Mouse (Mus musculus) Patski (cell line): Measurements from ENCODE around the gene Comp. TPM values are rescaled to one million over a fixed set of nuclear protein-coding genes. Genes with fewer than 3 reads are reported as not detected.

ENCODE experiments used
- ATAC-seq: fragments of 100-300 bp; one replicate; pipeline ENCODE4 v1.8.0; 2021
- CTCF ChIA-PET: fragments of 350-600 bp; sonication (Branson Sonifier 250); formaldehyde crosslinking; loops from one replicate; lab custom pipeline; 2022; ENCODE audit warnings: inconsistent platforms; lab: Charles Lee
- POLR2A ChIA-PET: fragments of 350-600 bp; sonication (Branson Sonifier 250); formaldehyde crosslinking; loops from one replicate; lab custom pipeline; 2022; ENCODE audit warnings: antibody characterized with exemption, inconsistent platforms; lab: Charles Lee
- DNase-seq: peaks from one replicate; pipeline ENCODE4 v3.0.0-alpha.2; 2011; ENCODE audit warnings: low read depth, low spot score
- H3K27me3 ChIP-seq: fragments of 371-371 bp; one replicate; pipeline ENCODE4 v1.5.1; 2021
- CTCF ChIP-seq: fragments of 100-300 bp; IDR thresholded peaks from one replicate; pipeline ENCODE4 v1.5.1; 2021
- in situ Hi-C: fragments of 300-500 bp; cut with MboI; formaldehyde crosslinking; loops from 3 replicates; pipeline ENCODE4 v1.11.1; 2018; ENCODE audit warnings: low pct_unique_long_range_greater_than_20kb, mixed read lengths
- polyA plus RNA-seq: library from polyadenylated mRNA; unstranded; gene quantifications from one replicate; pipeline ENCODE4 v1.2.3, GENCODE M21; 2021

Comp gene
- polyA plus RNA-seq, 1 experiment from 2014 or later: 0.36 TPM

DNA sequence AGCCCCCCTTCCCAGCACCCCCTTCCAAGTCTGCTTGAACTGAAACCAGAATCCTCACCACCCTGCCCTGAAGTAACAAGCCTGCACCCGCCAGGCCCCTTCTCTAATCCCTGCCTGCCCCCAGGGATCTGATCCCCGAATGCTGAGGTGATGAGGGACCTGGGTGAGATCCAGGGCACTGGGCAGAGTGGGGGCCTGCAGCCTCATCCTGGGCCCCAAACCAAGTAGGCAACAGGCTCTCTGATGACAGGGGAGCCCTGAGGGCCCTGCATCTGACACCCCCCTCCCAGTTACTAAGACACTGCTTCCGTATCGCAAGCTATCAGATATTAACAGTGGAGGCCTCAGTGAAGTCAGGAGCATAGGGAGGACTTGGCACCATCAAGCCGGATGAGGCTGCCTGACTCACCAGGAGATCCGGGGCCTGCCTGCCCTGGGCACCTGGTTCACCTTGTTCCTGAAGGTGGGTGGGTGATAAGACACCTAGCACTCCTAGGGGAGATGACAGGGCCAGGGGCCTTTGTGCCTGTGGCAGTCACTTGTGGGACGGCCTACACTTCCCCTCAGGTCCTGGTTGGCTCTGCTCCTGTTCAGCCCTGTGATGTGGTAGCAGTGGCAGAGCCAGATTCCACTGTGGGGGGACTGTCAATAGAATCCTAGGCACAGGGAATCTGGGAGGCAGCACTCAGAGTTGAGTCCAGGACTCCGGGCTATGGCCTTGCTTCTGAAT lies 21.1 kb downstream of the Comp start:
- DNase-seq (no peak), ATAC-seq (no peak)
- H3K27me3 ChIP-seq: no peaks in the 10 kb centered on the region
- in situ Hi-C loops: no loop called here
- POLR2A ChIA-PET: interaction anchor here (1.0 kb wide), 1 partner anchor 66 kb away, joined by 3 read pairs; no protein-coding TSS in a partner anchor
- CTCF ChIA-PET: interaction anchor here (0.7 to 2.0 kb wide), 2 partner anchors 10 kb away, joined by 3 to 6 read pairs; no protein-coding TSS in a partner anchor
- no peak for TF ChIP-seq CTCF

DNA sequence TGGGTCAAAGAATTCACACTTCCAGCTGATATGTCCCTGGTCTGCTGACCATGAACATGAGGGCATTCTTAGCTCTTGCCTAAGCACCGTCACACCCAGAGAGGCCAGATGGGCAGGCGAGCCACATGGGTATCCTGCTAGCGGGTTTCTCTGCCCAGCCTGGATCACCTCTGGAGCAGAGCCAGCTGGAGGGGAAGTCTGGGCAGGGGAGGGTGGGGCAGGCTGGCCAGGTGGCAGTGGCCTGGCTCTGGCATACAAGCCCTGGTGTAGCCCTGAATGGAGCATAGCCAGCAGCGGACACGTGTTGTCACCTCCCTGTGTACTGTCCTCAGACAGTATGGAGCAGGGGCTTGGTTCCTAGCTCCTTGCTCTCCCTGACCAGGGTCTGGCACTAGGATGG lies 22.3 kb downstream of the Comp start:
- POLR2A ChIA-PET: interaction anchor here (1.0 kb wide), 1 partner anchor 67 kb away, joined by 3 read pairs; no protein-coding TSS in a partner anchor
- CTCF ChIA-PET: interaction anchor here (1.5 to 2.0 kb wide), 2 partner anchors 11 to 52 kb away, joined by 3 to 6 read pairs; no protein-coding TSS in a partner anchor
- H3K27me3 ChIP-seq: no peaks in the 10 kb centered on the region
- TF ChIP-seq CTCF: no peak
- DNase-seq (no peak), ATAC-seq (peak; percentile 34)
- in situ Hi-C loops: no loop called here

DNA sequence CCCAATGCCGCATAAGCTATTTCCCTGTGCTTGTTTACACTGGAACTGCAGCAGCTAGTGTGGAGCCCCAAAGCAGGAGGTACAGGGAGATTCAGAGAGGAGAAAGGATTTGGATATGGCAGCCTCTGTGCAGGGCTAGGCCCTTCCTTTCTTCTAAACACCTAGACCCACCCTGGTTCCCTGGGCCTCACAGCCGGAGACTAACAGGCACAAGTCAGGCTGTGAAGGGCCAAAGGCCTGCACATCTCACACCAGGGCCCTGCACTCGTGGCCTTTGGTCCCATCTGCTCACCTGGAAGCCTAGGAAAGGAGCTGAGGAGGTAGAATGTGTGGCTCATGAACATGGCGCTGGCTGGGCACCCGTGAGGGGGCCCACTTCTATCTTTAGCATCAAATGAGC lies 22.8 kb downstream of the Comp start:
- ChIA-PET POLR2A (interaction anchor here (0.6 kb wide), 1 partner anchor 134 kb away, joined by 4 read pairs; no protein-coding TSS in a partner anchor), CTCF (interaction anchor here (1.5 to 2.0 kb wide), 2 partner anchors 12 to 52 kb away, joined by 3 to 6 read pairs; no protein-coding TSS in a partner anchor)
- ATAC-seq (no peak), DNase-seq (no peak)
- in situ Hi-C loops: no loop called here
- no peak for TF ChIP-seq CTCF
- no peaks in the 10 kb centered on the region for H3K27me3 ChIP-seq

DNA sequence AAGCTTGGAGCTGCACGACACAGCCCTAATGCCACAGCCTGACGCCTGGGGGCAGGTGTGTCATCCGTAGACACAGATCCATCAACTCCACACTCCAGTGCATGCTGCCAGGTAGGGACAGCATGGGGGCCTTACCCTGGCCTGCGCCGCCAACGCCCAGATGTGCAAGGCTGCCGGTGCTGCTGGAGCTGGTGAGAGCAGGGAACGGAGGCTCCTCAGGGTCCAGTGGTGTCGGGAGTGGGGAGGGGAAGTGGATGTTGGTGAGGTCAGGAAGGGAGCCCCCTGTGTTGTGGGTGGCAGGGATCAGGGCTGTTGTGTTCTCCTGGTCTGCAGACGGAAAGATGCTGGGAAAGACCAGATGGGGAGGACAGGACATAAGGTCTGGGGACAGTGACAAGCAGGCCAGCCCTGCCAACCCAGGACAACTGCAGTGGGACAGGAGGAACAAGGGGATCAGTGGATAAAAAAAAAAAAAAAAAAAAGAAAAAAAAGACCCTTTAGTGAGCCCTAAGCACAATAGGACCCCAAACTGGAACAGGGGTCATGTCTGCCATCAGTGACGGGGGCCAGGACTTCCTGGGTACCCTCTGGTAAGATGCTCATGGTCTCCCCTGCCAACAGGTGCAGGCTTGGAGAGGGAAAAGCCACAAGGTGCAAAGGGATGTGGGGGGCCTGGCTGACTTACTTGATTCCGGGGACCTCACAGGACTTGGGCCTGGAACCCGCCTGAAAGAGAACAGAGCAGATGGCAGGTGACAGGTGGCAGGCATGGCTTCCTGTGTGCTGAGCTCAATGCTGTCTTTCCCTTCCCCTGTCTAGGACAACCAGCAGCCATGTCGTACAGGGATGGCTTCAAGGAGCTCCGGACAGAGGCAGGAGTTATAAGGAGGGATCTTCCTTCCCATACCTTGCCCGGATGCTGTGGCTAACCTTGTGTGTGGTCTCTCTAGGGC lies 24.5 kb downstream of the Comp start:
- CTCF ChIA-PET: interaction anchor here (1.1 kb wide), 1 partner anchor 15 kb away, joined by 3 read pairs; no protein-coding TSS in a partner anchor
- no peak for DNase-seq
- ATAC-seq: no peak
- POLR2A ChIA-PET: no interaction called here
- H3K27me3 ChIP-seq: no peaks in the 10 kb centered on the region
- no peak for TF ChIP-seq CTCF
- in situ Hi-C loops: no loop called here

DNA sequence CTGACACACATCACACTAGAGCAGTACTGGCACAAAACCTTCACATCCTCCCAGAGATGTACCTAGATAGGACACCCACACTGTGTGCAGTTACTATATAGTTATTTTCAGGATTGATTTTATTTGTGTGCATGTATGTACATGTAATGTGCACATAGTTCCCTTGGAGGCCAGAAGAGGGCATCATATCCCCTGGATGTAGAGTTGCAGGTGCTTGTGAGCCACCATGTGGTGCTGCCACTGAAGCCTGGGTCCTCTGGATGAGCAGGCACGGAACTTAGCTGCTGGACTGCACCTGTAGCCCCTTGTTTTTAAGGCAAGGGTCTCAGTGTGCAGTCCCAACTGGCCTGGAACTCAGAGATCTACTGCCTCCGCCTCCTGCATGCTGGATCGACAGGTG lies 30.9 kb downstream of the Comp start:
- ChIA-PET CTCF (interaction anchor here (0.7 to 1.0 kb wide), 2 partner anchors 10 to 15 kb away, joined by 3 read pairs; no protein-coding TSS in a partner anchor), POLR2A (interaction anchor here (0.9 to 1.1 kb wide), 2 partner anchors 22 to 148 kb away, joined by 4 to 5 read pairs; no protein-coding TSS in a partner anchor)
- DNase-seq (no peak), ATAC-seq (no peak)
- TF ChIP-seq CTCF: no peak
- H3K27me3 ChIP-seq: no peaks in the 10 kb centered on the region
- in situ Hi-C loops: no loop called here

DNA sequence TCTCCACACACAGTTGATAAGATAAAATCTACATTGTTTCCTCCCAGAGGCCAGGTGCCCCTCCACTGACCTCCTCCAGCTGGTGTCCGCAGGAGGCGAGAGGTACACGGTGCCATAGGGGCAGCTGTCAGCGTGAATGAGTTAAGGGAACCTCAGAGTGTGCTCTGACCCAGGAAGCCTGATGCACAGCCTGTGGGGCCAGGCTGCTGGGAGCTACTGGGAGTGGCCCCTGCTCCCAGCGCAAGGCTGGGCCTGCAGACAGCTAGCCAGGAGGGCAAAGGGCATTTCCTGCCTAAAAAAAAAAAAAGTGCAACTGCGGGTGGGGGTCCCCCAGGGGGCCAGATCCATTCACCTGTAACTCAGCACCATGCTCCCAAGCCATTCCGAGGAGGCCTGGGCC lies 31.8 kb downstream of the Comp start:
- DNase-seq (no peak), ATAC-seq (no peak)
- TF ChIP-seq CTCF: no peak
- H3K27me3 ChIP-seq: no peaks in the 10 kb centered on the region
- POLR2A ChIA-PET: no interaction called here
- in situ Hi-C loops: no loop called here
- CTCF ChIA-PET: no interaction called here

DNA sequence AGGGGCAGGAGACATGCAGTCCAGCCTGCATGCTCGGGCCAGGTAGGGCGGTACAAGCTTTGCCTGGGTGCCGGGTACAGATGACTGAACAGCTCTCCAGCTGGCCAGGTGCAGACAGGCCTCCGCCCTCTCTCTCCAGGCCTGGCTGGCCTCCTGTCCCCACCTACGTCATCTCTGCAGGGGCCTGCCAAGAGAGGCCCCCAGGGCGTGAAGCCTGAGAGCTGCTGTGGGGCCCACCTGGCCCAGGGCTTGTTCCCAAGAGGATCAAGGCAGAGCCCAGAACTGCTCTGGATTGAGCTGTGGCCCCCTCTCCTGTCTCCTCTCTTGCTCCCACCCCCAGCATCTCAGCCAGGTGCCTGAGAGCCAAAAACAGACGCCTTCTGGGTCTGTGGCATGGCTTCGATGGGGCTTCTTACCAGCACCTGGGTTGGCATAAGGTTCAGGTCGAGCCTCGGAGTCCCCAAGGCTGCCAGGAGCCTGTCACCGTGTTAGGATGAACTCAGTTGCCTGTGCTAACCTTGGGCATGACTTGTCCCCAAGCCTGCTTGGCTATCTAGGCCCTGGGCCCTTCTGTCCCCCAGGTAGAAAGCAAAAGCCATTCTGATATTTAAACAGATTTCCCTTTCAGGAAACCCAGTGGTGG lies 33.2 kb downstream of the Comp start:
- no peaks in the 10 kb centered on the region for H3K27me3 ChIP-seq
- ATAC-seq (no peak), DNase-seq (no peak)
- no peak for TF ChIP-seq CTCF
- in situ Hi-C loops: no loop called here
- ChIA-PET POLR2A (interaction anchor here (1.2 kb wide), 1 partner anchor 10 kb away, joined by 3 read pairs; no protein-coding TSS in a partner anchor), CTCF (interaction anchor here (1.2 kb wide), 1 partner anchor 99 kb away, joined by 3 read pairs; no protein-coding TSS in a partner anchor)

DNA sequence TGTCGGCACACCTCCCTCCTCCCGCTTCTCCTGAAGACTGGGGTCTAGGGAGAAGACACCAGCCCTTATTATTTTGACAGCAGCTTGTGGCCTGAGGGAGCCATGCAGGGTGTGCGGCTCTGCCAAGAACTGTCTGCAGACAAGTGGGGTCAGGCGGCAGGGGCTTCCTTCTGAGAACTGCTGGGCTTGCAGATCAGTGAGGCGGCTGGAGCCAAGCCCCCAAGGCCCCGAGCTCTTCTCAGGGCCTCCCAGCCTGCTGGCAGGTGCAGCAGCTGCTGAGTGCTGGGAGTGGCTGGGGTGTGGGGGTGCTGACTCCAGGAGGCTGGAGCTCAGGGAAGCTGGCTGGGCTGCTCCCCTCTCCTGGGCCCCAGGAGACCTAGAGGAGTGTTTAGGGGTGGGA lies 34.9 kb downstream of the Comp start:
- in situ Hi-C loops: no loop called here
- H3K27me3 ChIP-seq: no peaks in the 10 kb centered on the region
- no peak for DNase-seq
- ChIA-PET CTCF (interaction anchor here (1.0 kb wide), 1 partner anchor 97 kb away, joined by 5 read pairs; no protein-coding TSS in a partner anchor), POLR2A (interaction anchor here (1.1 kb wide), 1 partner anchor 65 kb away, joined by 3 read pairs; no protein-coding TSS in a partner anchor)
- no peak for ATAC-seq
- TF ChIP-seq CTCF: no peak

DNA sequence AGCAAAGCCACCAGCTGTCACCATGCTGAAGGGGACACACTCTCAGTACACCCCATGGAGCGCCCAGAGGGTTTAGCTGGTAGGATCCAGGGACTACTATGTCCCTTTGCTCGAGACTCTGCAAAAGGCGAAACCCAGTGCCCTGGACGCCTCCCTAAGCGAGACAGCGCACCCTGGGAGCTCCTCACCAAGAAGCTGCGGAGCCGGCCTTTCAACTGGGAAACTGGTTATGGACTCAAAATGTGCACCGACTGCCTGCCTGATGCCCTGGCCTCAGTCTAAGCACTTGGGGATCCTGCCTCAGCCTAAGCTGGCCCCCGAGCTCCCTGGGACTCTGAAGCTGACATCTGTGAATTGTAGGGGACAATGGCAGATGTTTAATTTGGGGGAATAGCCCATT lies 35.7 kb downstream of the Comp start:
- POLR2A ChIA-PET: interaction anchor here (1.1 kb wide), 1 partner anchor 66 kb away, joined by 3 read pairs; no protein-coding TSS in a partner anchor
- no peaks in the 10 kb centered on the region for H3K27me3 ChIP-seq
- DNase-seq: no peak
- CTCF ChIA-PET: interaction anchor here (1.4 kb wide), 1 partner anchor 88 kb away, joined by 3 read pairs; no protein-coding TSS in a partner anchor
- in situ Hi-C loops: no loop called here
- no peak for TF ChIP-seq CTCF
- no peak for ATAC-seq
